Mouse (Mus musculus) CH12.LX (cell line): ENCODE results near the gene Cyp4f14.

ENCODE experiments used
- CHD2 ChIP-seq: IDR thresholded peaks from 2 replicates; pipeline ENCODE4 v1.6.1; 2011; ENCODE audit warnings: low read length, improper control_type of control experiment
- CTCF ChIP-seq, 2 experiments: IDR thresholded peaks in 1 of 2; conservative IDR thresholded peaks in 1 of 2; 2 replicates each; pipeline ENCODE4 v1.5.1; 2011 to 2012; ENCODE audit warnings: low read depth in 2 of 2, low read length in 2 of 2, improper control_type of control experiment in 1 of 2, inconsistent platforms in 1 of 2, mild to moderate bottlenecking in 1 of 2, moderate library complexity in 1 of 2
- EP300 ChIP-seq: IDR thresholded peaks from 2 replicates; pipeline ENCODE4 v1.6.1; 2011; ENCODE audit warnings: low read length, improper control_type of control experiment
- MAX ChIP-seq: IDR thresholded peaks from 2 replicates; pipeline ENCODE4 v1.6.1; 2011; ENCODE audit warnings: low read length, improper control_type of control experiment
- MYC ChIP-seq: IDR thresholded peaks from 2 replicates; pipeline ENCODE4 v1.6.1; 2011; ENCODE audit warnings: low read depth, mild to moderate bottlenecking, improper control_type of control experiment, low read length
- POLR2A ChIP-seq: IDR thresholded peaks from 2 replicates; pipeline ENCODE4 v1.6.1; 2011; ENCODE audit warnings: low read depth, mild to moderate bottlenecking, improper control_type of control experiment, low read length
- TBP ChIP-seq: conservative IDR thresholded peaks from 2 replicates; pipeline ENCODE4 v1.6.1; 2011; ENCODE audit warnings: low read depth, low read length, improper control_type of control experiment
- TCF12 ChIP-seq: IDR thresholded peaks from 2 replicates; pipeline ENCODE4 v1.6.1; 2014; ENCODE audit warnings: low read depth, mild to moderate bottlenecking, inconsistent platforms, low read length, improper control_type of control experiment
- UBTF ChIP-seq: IDR thresholded peaks from 2 replicates; pipeline ENCODE4 v1.6.1; 2012; ENCODE audit warnings: low read depth, mild to moderate bottlenecking, inconsistent platforms, low read length, improper control_type of control experiment, moderate library complexity
- USF1 ChIP-seq: IDR thresholded peaks from 2 replicates; pipeline ENCODE4 v1.6.1; 2014; ENCODE audit warnings: low read depth, mild to moderate bottlenecking, inconsistent platforms, low read length, improper control_type of control experiment
- ZC3H11A ChIP-seq: IDR thresholded peaks from 2 replicates; pipeline ENCODE4 v1.6.1; 2012; ENCODE audit warnings: low read depth, mild to moderate bottlenecking, inconsistent platforms, low read length, improper control_type of control experiment
- ZMIZ1 ChIP-seq: IDR thresholded peaks from 2 replicates; pipeline ENCODE4 v1.6.1; 2012; ENCODE audit warnings: low read depth, mild to moderate bottlenecking, inconsistent platforms, low read length, improper control_type of control experiment

DNA sequence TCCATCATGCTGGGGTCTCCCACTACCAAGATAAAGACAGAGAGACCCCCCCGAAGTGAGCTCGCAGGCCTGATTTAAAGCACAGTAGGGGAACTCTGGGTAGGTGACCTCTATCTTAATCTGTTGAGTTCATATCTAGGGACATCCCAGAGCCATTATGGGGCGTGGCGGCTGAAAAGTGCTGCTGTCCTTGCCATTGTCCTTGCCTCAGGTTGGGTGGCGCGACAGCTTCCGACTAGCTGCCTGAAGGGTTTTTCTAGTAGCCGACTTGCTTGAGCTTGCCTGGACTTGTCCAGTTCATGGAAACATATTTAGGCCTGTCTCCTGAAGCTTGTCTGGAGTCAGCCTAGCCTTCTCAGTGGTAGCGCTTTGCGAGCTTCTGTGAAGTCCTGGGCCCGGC, 38.4 kb downstream of the Cyp4f14 start:
- TF ChIP-seq CTCF (conservative IDR thresholded peaks at IDR 0.05 in 1 of 2, IDR thresholded peaks at IDR 0.05 in 1 of 2; ENCODE audit: low read depth in 2 of 2, low read length in 2 of 2): no peak
- TF ChIP-seq ZMIZ1: no peak
- no peak for TF ChIP-seq CHD2
- no peak for TF ChIP-seq UBTF
- no peak for TF ChIP-seq POLR2A
- no peak for TF ChIP-seq TCF12
- TF ChIP-seq ZC3H11A: no peak
- TF ChIP-seq EP300: no peak
- TF ChIP-seq MAX: no peak
- no peak for TF ChIP-seq USF1
- TF ChIP-seq MYC: no peak
- no peak for TF ChIP-seq TBP
